Mouse (Mus musculus): ENCODE data around the gene Cdc34b. TPM values are rescaled to one million over a fixed set of nuclear protein-coding genes. Genes with fewer than 3 reads are reported as not detected.

The Cdc34b gene
- total and polyA plus RNA-seq, 3 experiments, result 0.21 TPM; not detected in 2

GRCm38 (mm10) chr11:94791700-94792099, 50.1 kb downstream of the Cdc34b start:
- H3K9ac ChIP-seq (ENCODE audit: insufficient read depth, low read depth), result no peak overlapping the region
- TF ChIP-seq RAD21 (IDR thresholded peaks at IDR 0.05; ENCODE audit: low read depth, low read length), result no peak
- TF ChIP-seq MAZ (IDR thresholded peaks at IDR 0.05; ENCODE audit: low read depth, low read length), result no peak
- TF ChIP-seq POLR2AphosphoS2 (IDR thresholded peaks at IDR 0.05; ENCODE audit: low read depth, low read length), result no peak
- no peak for TF ChIP-seq MYC (IDR thresholded peaks at IDR 0.05; ENCODE audit: low read depth, low read length)
- no peak for TF ChIP-seq UBTF (IDR thresholded peaks at IDR 0.05; ENCODE audit: low read depth, low read length)
- no peak for TF ChIP-seq SMC3 (IDR thresholded peaks at IDR 0.05; ENCODE audit: low read depth, low read length)
- no peak for TF ChIP-seq MEF2A (IDR thresholded peaks at IDR 0.05; ENCODE audit: borderline replicate concordance, low read depth, low read length)
- no peak for TF ChIP-seq SIN3A (IDR thresholded peaks at IDR 0.05; ENCODE audit: low read length)
- TF ChIP-seq KAT2A (IDR thresholded peaks at IDR 0.05; ENCODE audit: insufficient replicate concordance, low read length), result no peak
- no peak for TF ChIP-seq RCOR1 (conservative IDR thresholded peaks at IDR 0.05; ENCODE audit: low read depth, low read length)
- no peak for TF ChIP-seq MAX (IDR thresholded peaks at IDR 0.05; ENCODE audit: low read length)
- TF ChIP-seq MXI1 (IDR thresholded peaks at IDR 0.05; ENCODE audit: low read depth, low read length), result no peak
- TF ChIP-seq TCF12 (IDR thresholded peaks at IDR 0.05; ENCODE audit: low read depth, low read length), result no peak
- no peak for TF ChIP-seq ZNF384 (IDR thresholded peaks at IDR 0.05; ENCODE audit: low read depth, low read length)
- TF ChIP-seq BHLHE40 (IDR thresholded peaks at IDR 0.05; ENCODE audit: low read depth, low read length), result no peak
- H3K36me3 ChIP-seq (replicated peaks in 1 of 2; ENCODE audit: control insufficient read depth in 1 of 2, insufficient read depth in 1 of 2, low read length in 1 of 2), result no peaks in the 10 kb centered on the region
- no peak overlapping the region for H3K27ac ChIP-seq (ENCODE audit: insufficient read depth, low read depth)
- 0 out of 4 replicates have a peak, but pooled peaks cover 0 to 4% of the 10 kb centered on the region in 2 experiments for H3K4me1 ChIP-seq (ENCODE audit: control insufficient read depth in 1 of 2, insufficient read depth in 2 of 2)
- dilution Hi-C loops (cut with MboI; ENCODE audit: extremely low pct_ligation_motif_present, extremely low pct_unique_long_range_greater_than_20kb, low sequenced_read_pairs), result no loop called here
- no peaks in the 10 kb centered on the region for H3K79me2 ChIP-seq (replicated peaks; ENCODE audit: control insufficient read depth, extremely low read depth, insufficient read depth, poor library complexity, severe bottlenecking)
- peak; percentile 13 for DNase-seq (ENCODE audit: extremely low read depth)
- no peak overlapping the region for H3K4me2 ChIP-seq (ENCODE audit: insufficient read depth, low read depth, poor library complexity, severe bottlenecking)
- H3K27me3 ChIP-seq (replicated peaks), result peaks cover 52% of the 10 kb centered on the region
- no peak overlapping the region for H3K4me3 ChIP-seq (replicated peaks in 1 of 3; ENCODE audit: low read depth in 2 of 3, low read length in 2 of 3, poor library complexity in 1 of 3)
- peaks cover 3% of the 10 kb centered on the region for H3K9me3 ChIP-seq (replicated peaks; ENCODE audit: low read length)
- in situ Hi-C loops (cut with MboI; ENCODE audit: low pct_ligation_motif_present, low pct_unique_long_range_greater_than_20kb, low sequenced_read_pairs), result no loop called here

Other genes starting within 250 kb of the Cdc34b start
- 0.04 TPM in 1 of 2 replicates, not detected in the other for gene Epn3, start 241.8 kb upstream of the Cdc34b start, total RNA-seq (2012; rRNA removed)
- gene Epn3, start 241.8 kb upstream of the Cdc34b start, total RNA-seq (2014; rRNA removed), result 0.05 TPM in 1 of 2 replicates, not detected in the other
- 0.11 and 0.19 TPM in 2 replicates for gene Epn3, start 241.8 kb upstream of the Cdc34b start, polyA plus RNA-seq (2012; ENCODE audit: insufficient read length, low read depth)
- gene Mycbpap, start 220.0 kb upstream of the Cdc34b start, total RNA-seq (2012; rRNA removed), result 1.3 and 3.1 TPM in 2 replicates
- 0.08 and 0.43 TPM in 2 replicates for gene Mycbpap, start 220.0 kb upstream of the Cdc34b start, total RNA-seq (2014; rRNA removed)
- gene Mycbpap, start 220.0 kb upstream of the Cdc34b start, polyA plus RNA-seq (2012; ENCODE audit: insufficient read length, low read depth), result 0.98 and 1.1 TPM in 2 replicates
- gene Rsad1, start 192.5 kb upstream of the Cdc34b start, total RNA-seq (2012; rRNA removed), result 6.0 and 7.3 TPM in 2 replicates
- 7.2 and 9.3 TPM in 2 replicates for gene Rsad1, start 192.5 kb upstream of the Cdc34b start, total RNA-seq (2014; rRNA removed)
- 8.6 and 9.2 TPM in 2 replicates for gene Rsad1, start 192.5 kb upstream of the Cdc34b start, polyA plus RNA-seq (2012; ENCODE audit: insufficient read length, low read depth)
- 0.13 and 0.17 TPM in 2 replicates for gene Chad, start 176.7 kb upstream of the Cdc34b start, total RNA-seq (2012; rRNA removed)
- not detected in 2 replicates for gene Chad, start 176.7 kb upstream of the Cdc34b start, total RNA-seq (2014; rRNA removed)
- 0.41 and 0.53 TPM in 2 replicates for gene Chad, start 176.7 kb upstream of the Cdc34b start, polyA plus RNA-seq (2012; ENCODE audit: insufficient read length, low read depth)
- gene Acsf2, start 139.9 kb upstream of the Cdc34b start, total RNA-seq (2012; rRNA removed), result 4.9 and 7.5 TPM in 2 replicates
- 4.1 and 4.5 TPM in 2 replicates for gene Acsf2, start 139.9 kb upstream of the Cdc34b start, total RNA-seq (2014; rRNA removed)
- gene Acsf2, start 139.9 kb upstream of the Cdc34b start, polyA plus RNA-seq (2012; ENCODE audit: insufficient read length, low read depth), result 24.1 and 25.7 TPM in 2 replicates
- 324 and 412 TPM in 2 replicates for gene Lrrc59, start 112.0 kb upstream of the Cdc34b start, total RNA-seq (2012; rRNA removed)
- 325 and 338 TPM in 2 replicates for gene Lrrc59, start 112.0 kb upstream of the Cdc34b start, total RNA-seq (2014; rRNA removed)
- 452 and 493 TPM in 2 replicates for gene Lrrc59, start 112.0 kb upstream of the Cdc34b start, polyA plus RNA-seq (2012; ENCODE audit: insufficient read length, low read depth)
- 104 and 114 TPM in 2 replicates for gene Mrpl27, start 88.0 kb upstream of the Cdc34b start, total RNA-seq (2012; rRNA removed)
- 128 and 139 TPM in 2 replicates for gene Mrpl27, start 88.0 kb upstream of the Cdc34b start, total RNA-seq (2014; rRNA removed)
- gene Mrpl27, start 88.0 kb upstream of the Cdc34b start, polyA plus RNA-seq (2012; ENCODE audit: insufficient read length, low read depth), result 86.6 and 95.2 TPM in 2 replicates
- 36.8 and 46.9 TPM in 2 replicates for gene Eme1, start 87.8 kb upstream of the Cdc34b start, total RNA-seq (2012; rRNA removed)
- 38.4 and 40.8 TPM in 2 replicates for gene Eme1, start 87.8 kb upstream of the Cdc34b start, total RNA-seq (2014; rRNA removed)
- 45.9 and 55.2 TPM in 2 replicates for gene Eme1, start 87.8 kb upstream of the Cdc34b start, polyA plus RNA-seq (2012; ENCODE audit: insufficient read length, low read depth)
- gene Xylt2, start 64.3 kb upstream of the Cdc34b start, total RNA-seq (2012; rRNA removed), result 15.5 and 20.2 TPM in 2 replicates
- 10.1 and 11.2 TPM in 2 replicates for gene Xylt2, start 64.3 kb upstream of the Cdc34b start, total RNA-seq (2014; rRNA removed)
- gene Xylt2, start 64.3 kb upstream of the Cdc34b start, polyA plus RNA-seq (2012; ENCODE audit: insufficient read length, low read depth), result 15.2 and 16.3 TPM in 2 replicates
- gene Gm11541, start 37.3 kb upstream of the Cdc34b start, total RNA-seq (2012; rRNA removed), result not detected in 2 replicates
- 0.17 TPM in 1 of 2 replicates, not detected in the other for gene Gm11541, start 37.3 kb upstream of the Cdc34b start, total RNA-seq (2014; rRNA removed)
- not detected in 2 replicates for gene Gm11541, start 37.3 kb upstream of the Cdc34b start, polyA plus RNA-seq (2012; ENCODE audit: insufficient read length, low read depth)
- 0.17 TPM in 1 of 2 replicates, not detected in the other for gene Tmem92, start 40.9 kb downstream of the Cdc34b start, total RNA-seq (2012; rRNA removed)
- gene Tmem92, start 40.9 kb downstream of the Cdc34b start, total RNA-seq (2014; rRNA removed), result not detected in 2 replicates
- not detected in 2 replicates for gene Tmem92, start 40.9 kb downstream of the Cdc34b start, polyA plus RNA-seq (2012; ENCODE audit: insufficient read length, low read depth)
- 0.13 TPM in 2 replicates for gene Col1a1, start 194.4 kb downstream of the Cdc34b start, total RNA-seq (2012; rRNA removed)
- not detected in 2 replicates for gene Col1a1, start 194.4 kb downstream of the Cdc34b start, total RNA-seq (2014; rRNA removed)
- gene Col1a1, start 194.4 kb downstream of the Cdc34b start, polyA plus RNA-seq (2012; ENCODE audit: insufficient read length, low read depth), result 0.11 and 0.16 TPM in 2 replicates
- not detected in 2 replicates for gene Hils1, start 225.8 kb downstream of the Cdc34b start, total RNA-seq (2012; rRNA removed)
- gene Hils1, start 225.8 kb downstream of the Cdc34b start, total RNA-seq (2014; rRNA removed), result not detected in 2 replicates
- not detected in 2 replicates for gene Hils1, start 225.8 kb downstream of the Cdc34b start, polyA plus RNA-seq (2012; ENCODE audit: insufficient read length, low read depth)
- 0.08 and 0.34 TPM in 2 replicates for gene Sgca, start 234.5 kb downstream of the Cdc34b start, total RNA-seq (2012; rRNA removed)
- gene Sgca, start 234.5 kb downstream of the Cdc34b start, total RNA-seq (2014; rRNA removed), result not detected in 2 replicates
- 0.39 and 0.45 TPM in 2 replicates for gene Sgca, start 234.5 kb downstream of the Cdc34b start, polyA plus RNA-seq (2012; ENCODE audit: insufficient read length, low read depth)
- gene Ppp1r9b, start 249.3 kb downstream of the Cdc34b start, total RNA-seq (2012; rRNA removed), result 21.2 and 21.8 TPM in 2 replicates
- gene Ppp1r9b, start 249.3 kb downstream of the Cdc34b start, total RNA-seq (2014; rRNA removed), result 5.7 and 7.8 TPM in 2 replicates
- 20.3 and 21.2 TPM in 2 replicates for gene Ppp1r9b, start 249.3 kb downstream of the Cdc34b start, polyA plus RNA-seq (2012; ENCODE audit: insufficient read length, low read depth)

Measured in CH12.LX (cell line).